Comparison of ENCODE assay signal across 8 mouse cellular contexts in the genomic region with DNA sequence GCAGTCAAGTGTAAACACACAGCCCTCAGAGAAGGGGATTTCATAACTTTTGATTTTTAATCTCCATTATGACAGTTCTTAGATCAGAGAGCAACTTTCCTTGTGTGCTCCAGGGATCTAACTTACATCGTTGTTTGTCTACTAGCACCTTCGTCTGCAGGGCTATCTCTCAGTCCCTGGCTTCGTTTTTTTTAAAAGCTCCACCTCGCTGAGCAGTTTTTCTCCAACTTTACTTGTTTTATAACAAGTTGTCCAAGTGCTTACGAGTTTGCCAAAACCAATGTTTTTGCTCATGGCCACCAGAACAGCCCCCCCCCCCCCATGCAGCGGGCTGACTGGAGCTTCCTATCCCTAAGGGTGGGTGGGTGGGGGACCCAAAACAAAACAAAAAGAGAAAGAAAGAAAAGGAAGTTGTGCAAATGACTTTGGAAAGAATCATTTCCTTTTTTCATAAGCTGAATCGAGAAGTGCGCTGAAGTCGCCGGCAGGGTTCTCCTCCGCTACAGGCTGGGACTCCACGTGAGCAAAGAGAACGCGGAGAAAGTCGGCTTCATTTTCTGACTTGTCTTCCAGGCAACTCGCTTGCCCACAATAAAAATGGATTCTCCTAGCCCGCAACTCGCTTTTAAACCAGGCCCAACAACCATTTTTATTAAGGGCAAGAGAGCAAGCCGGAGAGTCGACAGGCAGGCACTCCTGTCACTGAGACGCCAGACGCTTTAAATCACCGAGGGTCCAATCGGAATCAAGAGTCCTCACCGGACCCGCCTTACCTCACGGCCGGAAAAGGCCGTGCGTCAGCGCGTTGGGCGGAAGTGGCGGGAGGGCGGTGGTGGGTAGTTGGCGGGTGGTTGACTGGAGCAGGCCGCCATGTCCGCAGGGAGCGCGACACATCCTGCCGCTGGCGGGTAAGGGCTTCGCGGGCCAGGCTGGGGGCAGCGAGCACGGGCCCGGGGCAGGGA. TPM values are rescaled to one million over a fixed set of nuclear protein-coding genes. Genes with fewer than 3 reads are reported as not detected.
DNase-seq lines count a peak whose midpoint lies in the region; ATAC-seq and TF ChIP-seq lines count a peak whose summit lies in the region.

A gene (plus strand): TSS at position 824 of the 962 bp plus-strand sequence.

- peak within 1 kb of the TSS; percentile 68 for H3K27ac ChIP-seq in ES-Bruce4 (ENCODE audit: insufficient read depth, low read length)
- peak within 1 kb of the TSS; percentile 97 for H3K27ac ChIP-seq in forebrain, embryonic 13.5 days
- H3K27ac ChIP-seq in liver, postnatal 0 days (ENCODE audit: low read depth): peak within 1 kb of the TSS; percentile 98
- H3K27ac ChIP-seq in neural tube, embryonic 14.5 days (ENCODE audit: low read depth, low read length): peak within 1 kb of the TSS; percentile 97

- TF ChIP-seq POLR2A in ES-Bruce4 (IDR thresholded peaks at IDR 0.05; ENCODE audit: insufficient read depth, low read length): peak; percentile 48

- no peaks in the 10 kb centered on the region for H3K9me3 ChIP-seq in ES-Bruce4 (replicated peaks; ENCODE audit: control insufficient read depth, insufficient read depth, low read length, poor library complexity, severe bottlenecking)
- H3K9me3 ChIP-seq in forebrain, embryonic 13.5 days (replicated peaks): no peaks in the 10 kb centered on the region
- H3K9me3 ChIP-seq in liver, postnatal 0 days (ENCODE audit: low read length): no peaks in the 10 kb centered on the region
- no peaks in the 10 kb centered on the region for H3K9me3 ChIP-seq in neural tube, embryonic 14.5 days (ENCODE audit: control insufficient read depth, low read length)

- under 1% methylated on average over 47 of the region's 47 CpGs for WGBS in forebrain, embryonic 13.5 days
- WGBS in large intestine, adult 2 months: under 1% methylated on average over 47 of the region's 47 CpGs
- under 1% methylated on average over 47 of the region's 47 CpGs for WGBS in liver, postnatal 0 days (ENCODE audit: insufficient replicate concordance)
- under 1% methylated on average over 47 of the region's 47 CpGs for WGBS in neural tube, embryonic 14.5 days

- peaks cover 30% of the 10 kb centered on the region for H3K36me3 ChIP-seq in ES-Bruce4 (ENCODE audit: control insufficient read depth, insufficient read depth, low read length, poor library complexity, severe bottlenecking)
- peaks cover 26% of the 10 kb centered on the region for H3K36me3 ChIP-seq in forebrain, embryonic 13.5 days (ENCODE audit: poor library complexity, severe bottlenecking)
- peaks cover 18% of the 10 kb centered on the region for H3K36me3 ChIP-seq in liver, postnatal 0 days (replicated peaks; ENCODE audit: insufficient read depth, low read length)
- H3K36me3 ChIP-seq in neural tube, embryonic 14.5 days (ENCODE audit: control insufficient read depth, insufficient read depth, low read length): peaks cover 17% of the 10 kb centered on the region

- no peak for TF ChIP-seq EP300 in ES-Bruce4 (IDR thresholded peaks at IDR 0.05; ENCODE audit: insufficient read depth, low read depth, low read length)
- TF ChIP-seq EP300 in liver, postnatal 0 days (IDR thresholded peaks at IDR 0.05; ENCODE audit: low read depth): peak; percentile 48; the same call in 1 of the 2 replicates

- no peak for TF ChIP-seq CTCF in ES-Bruce4 (IDR thresholded peaks at IDR 0.05; ENCODE audit: low read depth, low read length)
- no peak; the same call in 1 of the 2 replicates for TF ChIP-seq CTCF in liver, postnatal 0 days (IDR thresholded peaks at IDR 0.05; ENCODE audit: low read depth)

- DNase-seq in heart, postnatal 10 days: peak; percentile 98 to 99
- DNase-seq in large intestine, adult 2 months (ENCODE audit: low read depth, low spot score): peak; percentile 97
- peak; percentile 96 for DNase-seq in liver, postnatal 0 days
- peak; percentile 94 for DNase-seq in testis, postnatal 10 days (ENCODE audit: low spot score)

- H3K27me3 ChIP-seq in ES-Bruce4 (ENCODE audit: control insufficient read depth, insufficient read depth, low read length, poor library complexity, severe bottlenecking): no peaks in the 10 kb centered on the region
- no peaks in the 10 kb centered on the region for H3K27me3 ChIP-seq in forebrain, embryonic 13.5 days
- H3K27me3 ChIP-seq in liver, postnatal 0 days (ENCODE audit: insufficient read depth, low read length): no peaks in the 10 kb centered on the region
- H3K27me3 ChIP-seq in neural tube, embryonic 14.5 days (ENCODE audit: control insufficient read depth, insufficient read depth, low read length): no peaks in the 10 kb centered on the region

- peak; percentile 99 for ATAC-seq in cerebellum, adult (ENCODE audit: insufficient number of reproducible peaks, low FRiP score, low TSS enrichment)
- ATAC-seq in forebrain, embryonic 13.5 days: peak; percentile 99
- ATAC-seq in liver, postnatal 0 days: peak; percentile 97
- ATAC-seq in neural tube, embryonic 14.5 days (ENCODE audit: low read depth): peak; percentile 99

- no peaks in the 10 kb centered on the region for H3K4me1 ChIP-seq in ES-Bruce4 (ENCODE audit: control insufficient read depth, insufficient read depth, low read length)
- peaks cover 24% of the 10 kb centered on the region for H3K4me1 ChIP-seq in forebrain, embryonic 13.5 days
- H3K4me1 ChIP-seq in liver, postnatal 0 days (ENCODE audit: insufficient read depth): 0 out of 2 replicates have a peak, but pooled peaks cover 4% of the 10 kb centered on the region
- peaks cover 17% of the 10 kb centered on the region; the same call in 1 of the 2 replicates for H3K4me1 ChIP-seq in neural tube, embryonic 14.5 days (ENCODE audit: control insufficient read depth, insufficient read depth, low read length)

- peak within 1 kb of the TSS; percentile 92 for H3K4me2 ChIP-seq in forebrain, embryonic 13.5 days
- H3K4me2 ChIP-seq in liver, postnatal 0 days (ENCODE audit: low read depth, low read length): peak within 1 kb of the TSS; percentile 75
- peak within 1 kb of the TSS; percentile 98 for H3K4me2 ChIP-seq in neural tube, embryonic 14.5 days (ENCODE audit: low read depth, low read length)

- H3K4me3 ChIP-seq in ES-Bruce4 (ENCODE audit: low read depth, low read length): peak within 1 kb of the TSS; percentile 98
- H3K4me3 ChIP-seq in forebrain, embryonic 13.5 days: peak within 1 kb of the TSS; percentile 96
- H3K4me3 ChIP-seq in liver, postnatal 0 days (ENCODE audit: low read depth, low read length): peak within 1 kb of the TSS; percentile 90
- peak within 1 kb of the TSS; percentile 90 for H3K4me3 ChIP-seq in neural tube, embryonic 14.5 days (ENCODE audit: low read depth, low read length)

- peak within 1 kb of the TSS; percentile 94 for H3K9ac ChIP-seq in ES-Bruce4 (ENCODE audit: low read depth, poor library complexity, severe bottlenecking)
- H3K9ac ChIP-seq in forebrain, embryonic 13.5 days: peak within 1 kb of the TSS; percentile 98
- H3K9ac ChIP-seq in liver, postnatal 0 days (replicated peaks): peak within 1 kb of the TSS; percentile 94
- H3K9ac ChIP-seq in neural tube, embryonic 14.5 days (replicated peaks; ENCODE audit: low read depth, low read length): peak within 1 kb of the TSS; percentile 96

- intact Hi-C loops in heart, postnatal 10 days (cut with DNase I): no loop called here

RNA-seq across cellular contexts. Expression of the gene that starts here (rescaled TPM):
- polyA plus RNA-seq in ES-Bruce4 (2011; ENCODE audit: insufficient read depth, insufficient read length, low read depth, missing spikeins): 72.7 and 78.1 TPM in 2 replicates
- polyA plus RNA-seq in forebrain, embryonic 13.5 days (2015; fragmentation: Nextera tagmentation; extraction: Ambion mirVana): 97.8 and 102 TPM in 2 replicates
- 10 to 100 TPM; 39.5 to 42.9 TPM for total RNA-seq in heart, postnatal 10 days (2021)
- polyA plus RNA-seq in large intestine, adult 2 months (2012; rRNA removed): 28.6 and 50.6 TPM in 2 replicates
- 18.8 and 19.8 TPM in 2 replicates for polyA plus RNA-seq in liver, postnatal 0 days (2015; fragmentation: Nextera tagmentation; extraction: Ambion mirVana)
- polyA plus RNA-seq in neural tube, embryonic 14.5 days (2014; fragmentation: Nextera tagmentation; extraction: Ambion mirVana): 86.4 and 97.4 TPM in 2 replicates

Comparison
In these comparisons a context has a peak if more than half of its experiments do, and no peak if none do; other contexts are left out.
1. Peak in every context shown above with its lines: DNase-seq, ATAC-seq, H3K4me3 ChIP-seq and H3K27ac ChIP-seq.